Mouse (Mus musculus) forebrain, embryonic 15.5 days (tissue): ENCODE data around the gene Dmtf1. TPM values are rescaled to one million over a fixed set of nuclear protein-coding genes. Genes with fewer than 3 reads are reported as not detected.

Experiments
- ATAC-seq: fragments of 200-750 bp; cut with Nextera tagmentation; replicated peaks from 2 replicates; pipeline ENCODE4 v1.8.0; 2017; ENCODE audit warnings: mild to moderate bottlenecking, moderate TSS enrichment, moderate library complexity
- H3K27ac ChIP-seq: fragments of 300-500 bp; sonication (generic); replicated peaks from 2 replicates; pipeline ENCODE4 v1.5.1; 2015; ENCODE audit warnings: mild to moderate bottlenecking, inconsistent platforms
- H3K27me3 ChIP-seq: fragments of 300-500 bp; sonication (generic); 2 replicates; pipeline ENCODE4 v1.6.1; 2015; ENCODE audit warnings: inconsistent platforms
- H3K36me3 ChIP-seq: fragments of 300-500 bp; sonication (generic); 2 replicates; pipeline ENCODE4 v1.6.1; 2015; ENCODE audit warnings: mild to moderate bottlenecking, inconsistent platforms
- H3K4me1 ChIP-seq: fragments of 300-500 bp; sonication (generic); 2 replicates; pipeline ENCODE4 v1.6.1; 2015; ENCODE audit warnings: inconsistent platforms
- H3K4me2 ChIP-seq: fragments of 300-500 bp; sonication (generic); replicated peaks from 2 replicates; pipeline ENCODE4 v1.6.1; 2015; ENCODE audit warnings: mild to moderate bottlenecking, inconsistent platforms
- H3K4me3 ChIP-seq: fragments of 300-500 bp; sonication (generic); 2 replicates; pipeline ENCODE4 v1.5.1; 2015; ENCODE audit warnings: mild to moderate bottlenecking, inconsistent platforms
- H3K9ac ChIP-seq: fragments of 300-500 bp; sonication (generic); replicated peaks from 2 replicates; pipeline ENCODE4 v1.6.1; 2015; ENCODE audit warnings: mild to moderate bottlenecking, inconsistent platforms
- H3K9me3 ChIP-seq: fragments of 300-500 bp; sonication (generic); 2 replicates; pipeline ENCODE4 v1.6.1; 2016; ENCODE audit warnings: inconsistent platforms
- WGBS: fragments of 180-500 bp; shearing (Covaris S2); methylation state at CpG from one replicate; pipeline ENCODE4 v1.1.7; 2015; ENCODE audit warnings: mixed read lengths; 5-methylcytosine and 5-hydroxymethylcytosine counted together
- polyA plus RNA-seq: library from polyadenylated mRNA; unstranded; fragments of >200 nt; fragmentation: Nextera tagmentation; extraction: Ambion mirVana; gene quantifications from 2 replicates; pipeline ENCODE4 v1.2.1, GENCODE M21; 2015

The Dmtf1 gene
- polyA plus RNA-seq, 1 experiment from 2014 or later = 67.9 TPM

GRCm38 (mm10) chr5:9103958-9104357 lies 57.6 kb downstream of the Dmtf1 start:
- ATAC-seq = no peak
- H3K36me3 ChIP-seq = no peaks in the 10 kb centered on the region
- H3K4me2 ChIP-seq = no peak overlapping the region
- no peak overlapping the region for H3K4me3 ChIP-seq
- 91% methylated on average over 8 of the region's 8 CpGs for WGBS
- no peak overlapping the region for H3K9ac ChIP-seq
- no peak overlapping the region for H3K27ac ChIP-seq
- H3K9me3 ChIP-seq = no peaks in the 10 kb centered on the region
- H3K27me3 ChIP-seq = no peaks in the 10 kb centered on the region
- H3K4me1 ChIP-seq = peaks cover 13% of the 10 kb centered on the region

GRCm38 (mm10) chr5:9102696-9103095 lies 58.9 kb downstream of the Dmtf1 start:
- no peak overlapping the region for H3K4me2 ChIP-seq
- WGBS = 91% methylated on average over 2 of the region's 2 CpGs
- H3K27me3 ChIP-seq = no peaks in the 10 kb centered on the region
- no peak overlapping the region for H3K27ac ChIP-seq
- H3K9me3 ChIP-seq = no peaks in the 10 kb centered on the region
- no peak overlapping the region for H3K9ac ChIP-seq
- ATAC-seq = no peak
- H3K36me3 ChIP-seq = no peaks in the 10 kb centered on the region
- H3K4me3 ChIP-seq = no peak overlapping the region
- H3K4me1 ChIP-seq = peaks cover 13% of the 10 kb centered on the region

DNA sequence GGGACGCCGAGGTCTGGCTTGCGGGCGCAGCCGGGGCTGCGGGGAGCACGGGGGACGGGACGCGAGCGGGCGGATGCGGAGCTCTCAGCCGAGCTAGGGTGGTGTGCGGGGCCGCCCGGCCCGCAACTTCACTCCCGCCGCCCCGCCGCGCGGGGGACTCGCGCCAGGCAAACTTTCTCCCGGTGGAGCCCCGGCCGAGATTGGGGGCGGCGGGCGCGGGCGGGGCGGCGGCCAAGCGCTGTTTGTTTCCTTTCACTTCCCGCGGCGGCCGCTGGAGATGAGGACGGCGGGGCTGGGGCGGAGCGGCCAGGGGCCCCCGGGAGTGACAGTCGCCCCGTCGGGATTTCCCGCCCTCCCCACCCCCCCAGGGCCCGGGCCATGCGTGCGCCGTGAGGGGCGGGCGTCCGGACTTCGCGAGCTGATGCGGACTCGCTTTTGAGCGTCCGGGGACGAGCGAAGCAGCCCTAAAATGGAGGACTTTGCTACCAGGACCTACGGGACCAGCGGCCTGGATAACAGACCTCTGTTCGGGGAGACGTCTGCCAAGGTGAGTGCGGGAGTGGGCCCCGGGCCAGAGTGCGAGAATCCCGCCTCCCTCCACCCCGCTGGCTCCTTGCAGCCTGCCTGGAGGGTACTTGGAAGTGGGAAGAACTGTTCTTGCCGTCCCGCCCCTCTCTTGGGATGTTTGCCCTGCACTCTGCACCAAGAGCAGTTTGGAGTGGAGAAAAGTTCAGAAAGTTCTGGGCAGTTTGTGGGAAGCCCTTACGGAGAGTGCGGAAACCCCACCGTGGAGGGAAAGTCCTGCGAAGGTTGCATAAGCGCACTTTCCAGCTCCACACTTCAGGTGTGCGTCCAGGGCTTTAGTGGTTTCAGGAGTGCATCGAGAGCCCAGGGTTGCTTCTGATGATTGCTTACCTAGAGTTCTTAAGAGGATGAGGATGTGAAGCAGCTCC lies 60.5 kb downstream of the Dmtf1 start:
- peak overlapping the region; percentile 65 for H3K9ac ChIP-seq
- no peak overlapping the region; the same call in 1 of the 2 replicates for H3K27ac ChIP-seq
- no peaks in the 10 kb centered on the region for H3K9me3 ChIP-seq
- H3K4me3 ChIP-seq = peak overlapping the region; percentile 93
- H3K4me1 ChIP-seq = peaks cover 13% of the 10 kb centered on the region
- peak overlapping the region; percentile 81 for H3K4me2 ChIP-seq
- H3K27me3 ChIP-seq = no peaks in the 10 kb centered on the region
- WGBS = 1% methylated on average over 64 of the region's 83 CpGs
- H3K36me3 ChIP-seq = no peaks in the 10 kb centered on the region
- ATAC-seq = peak; percentile 87

DNA sequence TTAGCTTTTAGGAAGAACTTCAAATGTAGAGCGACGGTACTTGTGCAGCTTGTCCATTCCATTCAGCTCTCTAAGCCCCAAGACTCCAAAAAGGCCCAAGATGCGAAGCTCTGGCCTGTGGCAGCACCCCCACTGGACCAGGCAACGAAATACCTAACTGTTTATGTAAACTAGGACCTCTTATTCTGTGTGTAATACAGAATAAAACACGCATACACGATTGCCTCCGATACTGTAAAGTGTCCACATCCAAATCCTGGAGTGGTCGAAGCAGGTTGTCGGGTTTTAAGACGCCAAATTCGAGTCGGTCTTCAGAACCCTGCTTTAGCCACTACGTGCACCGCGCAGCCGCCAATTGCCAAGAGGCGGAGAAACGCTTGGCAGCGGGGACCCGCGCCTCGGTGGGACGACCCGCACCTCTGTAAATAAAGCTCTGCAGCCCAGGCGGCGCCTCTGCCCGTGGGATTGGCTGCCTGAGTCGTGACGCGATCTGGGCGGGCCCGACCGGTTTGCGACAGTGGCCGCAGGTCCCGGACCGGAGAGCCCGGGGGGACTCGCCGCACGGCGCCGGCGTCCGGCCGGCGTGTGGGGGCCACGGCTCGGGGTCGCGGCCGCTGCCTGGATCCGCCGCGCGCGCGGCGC lies 61.2 kb downstream of the Dmtf1 start, which contains the start of gene Tmem243:
Gene Tmem243, plus strand, starts transcription at position 462 of the 642 bp plus-strand sequence.
- Histone ChIP-seq H3K9ac (peak within 1 kb of the TSS; percentile 65), H3K4me2 (peak within 1 kb of the TSS; percentile 81), H3K9me3 (no peaks in the 10 kb centered on the region), H3K27ac (no peak within 1 kb of the TSS; the same call in 1 of the 2 replicates), H3K27me3 (no peaks in the 10 kb centered on the region), H3K36me3 (no peaks in the 10 kb centered on the region), H3K4me3 (peak within 1 kb of the TSS; percentile 93), H3K4me1 (peaks cover 13% of the 10 kb centered on the region)
- peak; percentile 99 for ATAC-seq
- under 1% methylated on average over 59 of the region's 59 CpGs for WGBS

GRCm38 (mm10) chr5:9093490-9093889 lies 68.1 kb downstream of the Dmtf1 start:
- no peaks in the 10 kb centered on the region for H3K4me1 ChIP-seq
- H3K4me3 ChIP-seq = no peak overlapping the region
- no peak overlapping the region for H3K4me2 ChIP-seq
- no peaks in the 10 kb centered on the region for H3K9me3 ChIP-seq
- no peaks in the 10 kb centered on the region for H3K27me3 ChIP-seq
- 86% methylated on average over 4 of the region's 4 CpGs for WGBS
- no peaks in the 10 kb centered on the region for H3K36me3 ChIP-seq
- ATAC-seq = no peak
- no peak overlapping the region for H3K9ac ChIP-seq
- no peak overlapping the region for H3K27ac ChIP-seq

- Histone ChIP-seq H3K4me2 (no peak overlapping the region), H3K27me3 (no peaks in the 10 kb centered on the region), H3K9me3 (no peaks in the 10 kb centered on the region), H3K9ac (no peak overlapping the region), H3K4me1 (no peaks in the 10 kb centered on the region), H3K27ac (no peak overlapping the region), H3K36me3 (no peaks in the 10 kb centered on the region), H3K4me3 (no peak overlapping the region)
- WGBS = 100% methylated on average over 1 of the region's 1 CpGs
- ATAC-seq = no peak
Measured at GRCm38 (mm10) chr5:9092716-9093115, 68.9 kb downstream of the Dmtf1 start.

GRCm38 (mm10) chr5:9090493-9091106 lies 71.0 kb downstream of the Dmtf1 start:
- Histone ChIP-seq H3K4me2 (no peak overlapping the region), H3K36me3 (no peaks in the 10 kb centered on the region), H3K27ac (no peak overlapping the region), H3K4me1 (no peaks in the 10 kb centered on the region), H3K9me3 (no peaks in the 10 kb centered on the region), H3K4me3 (no peak overlapping the region), H3K27me3 (no peaks in the 10 kb centered on the region), H3K9ac (no peak overlapping the region)
- ATAC-seq = no peak
- WGBS = 87% methylated on average over 6 of the region's 6 CpGs

DNA sequence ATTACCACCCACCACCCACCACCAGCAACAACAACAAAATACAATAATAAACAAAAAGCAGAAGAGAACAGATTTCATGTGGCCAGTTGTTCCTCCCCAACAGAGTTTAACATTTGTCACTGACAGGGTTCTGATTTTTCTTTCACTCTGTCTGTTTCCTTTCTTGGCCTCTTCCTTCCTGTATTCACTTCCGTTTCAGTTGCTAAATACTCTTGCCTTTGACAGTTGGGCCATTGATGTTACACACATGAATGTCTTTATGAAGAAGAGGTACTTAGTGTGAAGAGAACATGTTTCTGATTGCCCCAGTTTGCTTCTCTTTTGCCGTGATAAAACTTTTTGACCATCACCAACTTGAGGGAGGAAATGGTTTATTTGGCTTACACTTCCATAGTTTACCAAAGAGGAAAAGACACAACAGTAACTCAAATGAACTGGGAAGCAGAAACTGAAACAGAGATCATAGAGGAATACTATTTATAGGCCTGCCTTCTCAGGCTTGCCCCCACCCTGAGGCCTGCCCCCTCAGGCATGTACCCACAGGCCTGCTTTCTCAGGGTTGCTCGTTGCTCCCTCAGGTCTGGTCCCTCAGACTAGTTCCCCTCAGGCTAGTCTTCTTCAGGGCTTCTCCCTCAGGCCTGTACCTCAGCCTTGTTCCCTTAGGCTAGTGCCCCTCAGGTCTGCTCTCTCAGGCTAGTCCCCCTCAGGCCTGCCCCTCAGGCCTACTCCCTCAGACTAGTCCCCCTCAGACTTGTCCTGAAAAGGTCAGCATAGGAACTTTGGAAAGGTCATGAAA lies 74.5 kb downstream of the Dmtf1 start:
- no peak overlapping the region for H3K9ac ChIP-seq
- H3K9me3 ChIP-seq = no peaks in the 10 kb centered on the region
- H3K36me3 ChIP-seq = no peaks in the 10 kb centered on the region
- no peak overlapping the region for H3K4me2 ChIP-seq
- no peaks in the 10 kb centered on the region for H3K4me1 ChIP-seq
- WGBS = 82% methylated on average over 3 of the region's 3 CpGs
- H3K4me3 ChIP-seq = no peak overlapping the region
- no peak for ATAC-seq
- no peak overlapping the region for H3K27ac ChIP-seq
- no peaks in the 10 kb centered on the region for H3K27me3 ChIP-seq

DNA sequence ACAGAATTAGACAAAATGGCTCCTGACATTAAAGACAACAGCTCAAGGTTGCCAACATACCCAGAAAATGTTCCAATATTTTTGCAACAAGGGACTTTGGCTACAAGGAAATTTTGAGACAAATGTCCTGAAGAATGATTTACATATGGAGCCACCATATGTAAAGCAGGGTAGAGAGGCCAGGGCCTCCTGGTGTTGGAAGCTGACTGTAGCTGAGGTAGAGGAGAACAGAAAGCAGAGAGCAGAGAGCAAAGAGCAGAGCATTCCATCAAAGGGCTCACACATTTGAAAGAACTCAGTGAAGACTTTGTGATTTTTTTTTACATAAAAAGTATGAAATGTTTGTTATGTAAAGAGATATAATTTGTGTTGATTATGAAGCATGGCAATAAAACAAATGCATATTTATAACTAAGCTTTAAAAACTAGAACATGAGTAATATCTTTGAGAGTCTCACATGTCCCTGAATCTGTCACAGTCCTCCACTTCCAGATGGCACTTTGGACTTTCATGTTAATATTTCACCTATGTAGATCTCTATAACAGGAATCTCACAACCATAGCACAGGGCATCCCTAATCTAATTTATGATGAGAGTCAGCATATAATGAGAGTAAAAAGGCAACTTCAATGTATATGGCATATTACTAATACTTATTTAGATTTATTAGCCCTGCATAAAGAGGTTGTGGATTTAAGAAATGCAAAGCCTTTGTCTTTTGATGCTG lies 81.6 kb downstream of the Dmtf1 start:
- Histone ChIP-seq H3K36me3 (no peaks in the 10 kb centered on the region), H3K4me3 (no peak overlapping the region), H3K27ac (no peak overlapping the region), H3K9me3 (no peaks in the 10 kb centered on the region), H3K4me2 (no peak overlapping the region), H3K9ac (no peak overlapping the region), H3K27me3 (no peaks in the 10 kb centered on the region), H3K4me1 (no peaks in the 10 kb centered on the region)
- no peak for ATAC-seq

DNA sequence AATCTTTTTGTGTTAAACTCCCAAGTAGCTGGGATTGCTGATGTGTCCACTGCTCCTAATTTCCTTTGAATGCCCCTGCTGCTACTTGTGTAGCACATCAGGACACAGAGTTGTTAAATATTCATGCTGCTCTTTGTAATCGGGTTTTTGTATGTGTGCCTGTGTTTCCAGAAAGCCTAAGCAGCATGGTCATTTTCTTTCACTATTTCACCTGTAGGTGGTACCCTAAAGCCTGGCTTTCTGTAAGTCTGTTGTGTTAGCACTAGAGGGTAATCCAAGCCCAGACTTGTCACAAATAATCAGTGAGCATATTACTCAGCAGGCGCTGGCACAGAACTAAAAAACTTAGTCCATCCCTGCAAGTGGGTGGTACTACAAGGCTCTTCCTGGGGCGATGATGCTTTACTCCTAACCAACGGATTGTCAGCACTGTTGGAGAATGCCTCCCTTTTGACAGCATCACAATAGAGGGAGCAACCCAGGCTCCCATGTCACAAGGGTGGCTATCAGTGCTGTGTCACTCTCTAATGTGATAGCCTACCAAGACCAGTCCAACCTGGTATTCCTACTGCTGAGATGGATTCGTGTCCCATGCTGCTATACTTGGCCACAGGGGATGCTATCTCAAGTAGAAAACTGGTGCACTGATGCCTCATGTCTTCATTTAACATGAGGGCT lies 88.3 kb downstream of the Dmtf1 start:
- Histone ChIP-seq H3K36me3 (no peaks in the 10 kb centered on the region), H3K27me3 (no peaks in the 10 kb centered on the region), H3K4me2 (no peak overlapping the region), H3K9ac (no peak overlapping the region), H3K4me1 (no peaks in the 10 kb centered on the region), H3K4me3 (no peak overlapping the region), H3K27ac (no peak overlapping the region), H3K9me3 (no peaks in the 10 kb centered on the region)
- ATAC-seq = peak; percentile 38
- WGBS = 33% methylated on average over 5 of the region's 5 CpGs

DNA sequence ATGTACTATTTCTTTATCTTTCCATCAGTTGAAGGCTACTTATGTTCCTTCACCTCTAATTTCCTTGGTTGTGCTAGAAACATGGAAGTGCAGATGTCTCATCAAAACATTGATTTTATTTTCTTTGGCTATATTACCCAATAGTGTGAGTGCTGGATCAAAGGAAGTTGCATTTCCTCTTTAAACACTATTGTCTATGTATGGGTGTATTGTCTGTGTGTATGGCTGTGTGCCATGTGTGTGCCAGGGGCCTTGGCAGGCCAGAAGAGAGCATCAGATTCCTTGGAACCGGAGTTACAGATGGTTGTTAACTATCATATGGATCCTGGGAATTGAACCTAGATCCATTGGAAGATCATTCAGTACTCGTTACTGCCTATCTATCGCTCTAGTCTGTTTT lies 90.2 kb downstream of the Dmtf1 start:
- H3K4me2 ChIP-seq = no peak overlapping the region
- no peak overlapping the region for H3K4me3 ChIP-seq
- H3K27ac ChIP-seq = no peak overlapping the region
- no peaks in the 10 kb centered on the region for H3K36me3 ChIP-seq
- H3K9ac ChIP-seq = no peak overlapping the region
- H3K4me1 ChIP-seq = no peaks in the 10 kb centered on the region
- no peaks in the 10 kb centered on the region for H3K9me3 ChIP-seq
- 83% methylated on average over 3 of the region's 3 CpGs for WGBS
- no peak for ATAC-seq
- no peaks in the 10 kb centered on the region for H3K27me3 ChIP-seq
